Mouse (Mus musculus) MEL (cell line): ENCODE data around the gene Syn3. TPM values are rescaled to one million over a fixed set of nuclear protein-coding genes. Genes with fewer than 3 reads are reported as not detected.

ENCODE experiments used
- DNase-seq: peaks from one replicate; pipeline ENCODE4 v3.0.0; 2011; ENCODE audit warnings: low read depth, low spot score
- H3K27ac ChIP-seq: 2 replicates; pipeline ENCODE4 v1.5.1; 2012; ENCODE audit warnings: low read depth, mild to moderate bottlenecking, control low read depth, low read length, moderate library complexity; ENCODE audit not compliant: control insufficient read depth
- H3K27me3 ChIP-seq, 2 experiments: fragments of 150-350 bp in 1 of 2; sonication (generic) in 1 of 2; 2 replicates each; pipeline ENCODE4 v1.6.1; 2012; ENCODE audit warnings: low read length in 2 of 2, mild to moderate bottlenecking in 2 of 2, improper control_type of control experiment in 1 of 2, moderate library complexity in 1 of 2; ENCODE audit not compliant: insufficient read depth in 2 of 2, control insufficient read depth in 1 of 2
- H3K36me3 ChIP-seq, 2 experiments: 2 replicates each; pipeline ENCODE4 v1.6.1; 2012 to 2014; ENCODE audit warnings: low read length in 2 of 2, improper control_type of control experiment in 1 of 2, inconsistent platforms in 1 of 2, mild to moderate bottlenecking in 1 of 2; ENCODE audit not compliant: insufficient read depth in 2 of 2, control insufficient read depth in 1 of 2
- H3K4me1 ChIP-seq, 2 experiments: fragments of 150-350 bp in 1 of 2; sonication (generic) in 1 of 2; 2 replicates each; pipeline ENCODE4 v1.6.1; 2012; ENCODE audit warnings: low read length in 2 of 2, improper control_type of control experiment in 1 of 2, mild to moderate bottlenecking in 1 of 2; ENCODE audit not compliant: insufficient read depth in 2 of 2, control insufficient read depth in 1 of 2
- H3K4me3 ChIP-seq, 2 experiments: fragments of 150-350 bp in 1 of 2; sonication (generic) in 1 of 2; 2 replicates each; pipeline ENCODE4 v1.5.1; 2012; ENCODE audit warnings: low read depth in 2 of 2, low read length in 2 of 2, mild to moderate bottlenecking in 2 of 2, moderate library complexity in 2 of 2, control low read depth in 1 of 2, improper control_type of control experiment in 1 of 2; ENCODE audit not compliant: control insufficient read depth in 1 of 2, insufficient read depth in 1 of 2
- H3K79me2 ChIP-seq: 2 replicates; pipeline ENCODE4 v1.6.1; 2012; ENCODE audit warnings: mild to moderate bottlenecking, low read length, moderate library complexity; ENCODE audit not compliant: control insufficient read depth, poor library complexity, insufficient read depth
- H3K9ac ChIP-seq: 2 replicates; pipeline ENCODE4 v1.6.1; 2012; ENCODE audit warnings: low read depth, mild to moderate bottlenecking, control low read depth, low read length, moderate library complexity; ENCODE audit not compliant: control insufficient read depth, poor library complexity, severe bottlenecking
- H3K9me3 ChIP-seq: fragments of 150-350 bp; sonication (generic); replicated peaks from 2 replicates; pipeline ENCODE4 v1.6.1; 2012; ENCODE audit warnings: mild to moderate bottlenecking, low read length, improper control_type of control experiment, moderate library complexity; ENCODE audit not compliant: insufficient read depth
- BHLHE40 ChIP-seq: IDR thresholded peaks from 2 replicates; pipeline ENCODE4 v1.6.1; 2012; ENCODE audit warnings: low read depth, mild to moderate bottlenecking, inconsistent platforms, low read length, improper control_type of control experiment, borderline replicate concordance
- CHD1 ChIP-seq: IDR thresholded peaks from 2 replicates; pipeline ENCODE4 v1.6.1; 2012; ENCODE audit warnings: low read depth, mild to moderate bottlenecking, inconsistent platforms, low read length, improper control_type of control experiment
- CHD2 ChIP-seq: IDR thresholded peaks from 2 replicates; pipeline ENCODE4 v1.6.1; 2011; ENCODE audit warnings: low read length, improper control_type of control experiment
- E2F4 ChIP-seq: IDR thresholded peaks from 2 replicates; pipeline ENCODE4 v1.6.1; 2011; ENCODE audit warnings: low read depth, low read length, improper control_type of control experiment, borderline replicate concordance
- ELF1 ChIP-seq: IDR thresholded peaks from 2 replicates; pipeline ENCODE4 v1.6.1; 2014; ENCODE audit warnings: low read depth, mild to moderate bottlenecking, inconsistent platforms, low read length, improper control_type of control experiment, moderate library complexity
- ETS1 ChIP-seq: IDR thresholded peaks from 2 replicates; pipeline ENCODE4 v1.6.1; 2012; ENCODE audit warnings: low read depth, mild to moderate bottlenecking, inconsistent platforms, low read length, improper control_type of control experiment, moderate library complexity
- GABPA ChIP-seq: IDR thresholded peaks from 2 replicates; pipeline ENCODE4 v1.6.1; 2012; ENCODE audit warnings: low read depth, mild to moderate bottlenecking, inconsistent platforms, low read length, improper control_type of control experiment, moderate library complexity
- GATA1 ChIP-seq: IDR thresholded peaks from 2 replicates; pipeline ENCODE4 v1.6.1; 2011; ENCODE audit warnings: low read depth, low read length, improper control_type of control experiment
- JUND ChIP-seq: IDR thresholded peaks from 2 replicates; pipeline ENCODE4 v1.6.1; 2011; ENCODE audit warnings: low read depth, mild to moderate bottlenecking, improper control_type of control experiment, low read length
- KAT2A ChIP-seq: conservative IDR thresholded peaks from 2 replicates; pipeline ENCODE4 v1.6.1; 2012; ENCODE audit warnings: low read depth, low read length, improper control_type of control experiment, inconsistent platforms
- MAFK ChIP-seq: IDR thresholded peaks from 2 replicates; pipeline ENCODE4 v1.6.1; 2011; ENCODE audit warnings: low read depth, mild to moderate bottlenecking, low read length, improper control_type of control experiment, borderline replicate concordance
- MAZ ChIP-seq: IDR thresholded peaks from 2 replicates; pipeline ENCODE4 v1.6.1; 2012; ENCODE audit warnings: low read depth, mild to moderate bottlenecking, inconsistent platforms, low read length, improper control_type of control experiment
- MYC ChIP-seq: IDR thresholded peaks from 2 replicates; pipeline ENCODE4 v1.6.1; 2011; ENCODE audit warnings: low read depth, mild to moderate bottlenecking, low read length, improper control_type of control experiment, moderate library complexity
- NELFE ChIP-seq: IDR thresholded peaks from 2 replicates; pipeline ENCODE4 v1.6.1; 2011; ENCODE audit warnings: low read depth, low read length, improper control_type of control experiment
- NRF1 ChIP-seq: IDR thresholded peaks from 2 replicates; pipeline ENCODE4 v1.6.1; 2014; ENCODE audit warnings: low read depth, mild to moderate bottlenecking, inconsistent platforms, low read length, improper control_type of control experiment, moderate library complexity; ENCODE audit not compliant: poor library complexity, insufficient read depth, severe bottlenecking
- RAD21 ChIP-seq: IDR thresholded peaks from 2 replicates; pipeline ENCODE4 v1.6.1; 2011; ENCODE audit warnings: mild to moderate bottlenecking, low read depth, low read length, improper control_type of control experiment
- RCOR1 ChIP-seq: IDR thresholded peaks from 2 replicates; pipeline ENCODE4 v1.6.1; 2012; ENCODE audit warnings: low read depth, mild to moderate bottlenecking, inconsistent platforms, low read length, improper control_type of control experiment
- SIN3A ChIP-seq: IDR thresholded peaks from 2 replicates; pipeline ENCODE4 v1.6.1; 2012; ENCODE audit warnings: low read length, improper control_type of control experiment, inconsistent platforms
- TAL1 ChIP-seq: IDR thresholded peaks from 2 replicates; pipeline ENCODE4 v1.6.1; 2012; ENCODE audit warnings: mild to moderate bottlenecking, inconsistent platforms, low read length, moderate library complexity, mixed read lengths
- TBP ChIP-seq: IDR thresholded peaks from 2 replicates; pipeline ENCODE4 v1.8.0; 2011; ENCODE audit warnings: low read depth, low read length, improper control_type of control experiment
- TCF12 ChIP-seq: IDR thresholded peaks from 2 replicates; pipeline ENCODE4 v1.6.1; 2014; ENCODE audit warnings: low read depth, mild to moderate bottlenecking, inconsistent platforms, low read length, improper control_type of control experiment, moderate library complexity
- ZC3H11A ChIP-seq: IDR thresholded peaks from 2 replicates; pipeline ENCODE4 v1.6.1; 2012; ENCODE audit warnings: low read depth, mild to moderate bottlenecking, inconsistent platforms, low read length, improper control_type of control experiment
- ZKSCAN1 ChIP-seq: IDR thresholded peaks from 2 replicates; pipeline ENCODE4 v1.6.1; 2012; ENCODE audit warnings: low read depth, mild to moderate bottlenecking, inconsistent platforms, low read length, improper control_type of control experiment, moderate library complexity
- ZMIZ1 ChIP-seq: IDR thresholded peaks from 2 replicates; pipeline ENCODE4 v1.6.1; 2012; ENCODE audit warnings: low read depth, mild to moderate bottlenecking, inconsistent platforms, low read length, improper control_type of control experiment, moderate library complexity
- ZNF384 ChIP-seq: IDR thresholded peaks from 2 replicates; pipeline ENCODE4 v1.6.1; 2012; ENCODE audit warnings: low read depth, mild to moderate bottlenecking, inconsistent platforms, low read length, improper control_type of control experiment
- polyA plus RNA-seq, 2 experiments: library from polyadenylated mRNA; stranded (reverse) in 1 of 2; unstranded in 1 of 2; fragments of >175 nt in 1 of 2; fragments of >200 nt in 1 of 2; gene quantifications; 2 replicates each; pipeline versions ENCODE4 v1.2.1 to v1.2.4; 2012; ENCODE audit warnings: low replicate concordance in 2 of 2, low read depth in 1 of 2; ENCODE audit not compliant: insufficient read length in 2 of 2, insufficient read depth in 1 of 2, missing spikeins in 1 of 2
- total RNA-seq: library from RNA; depleted of rRNA; stranded (reverse); fragments of 300-350 nt; gene quantifications from 2 replicates; pipeline ENCODE4 v1.2.3, GENCODE M21; 2012

Syn3 gene
- total and polyA plus RNA-seq, 3 experiments: 0.06 TPM; not detected in 2

- H3K4me3 ChIP-seq: no peak overlapping the region
- no peaks in the 10 kb centered on the region for H3K27me3 ChIP-seq
- H3K27ac ChIP-seq: no peak overlapping the region
- DNase-seq: no peak
- TF ChIP-seq GATA1: no peak
- TF ChIP-seq TBP: no peak
- TF ChIP-seq MAZ: no peak
- TF ChIP-seq ELF1: no peak
- no peak for TF ChIP-seq E2F4
- TF ChIP-seq RCOR1: no peak
- no peak for TF ChIP-seq KAT2A
- no peak for TF ChIP-seq RAD21
- TF ChIP-seq BHLHE40: no peak
- no peak for TF ChIP-seq NRF1
- no peak for TF ChIP-seq MAFK
- TF ChIP-seq ZKSCAN1: no peak
- no peak for TF ChIP-seq JUND
- no peak for TF ChIP-seq ETS1
- TF ChIP-seq ZNF384: no peak
- TF ChIP-seq TAL1: no peak
- TF ChIP-seq, all 39 proteins: peak for 0
- Histone ChIP-seq H3K4me1 (no peaks in the 10 kb centered on the region), H3K9ac (no peak overlapping the region), H3K9me3 (no peaks in the 10 kb centered on the region), H3K79me2 (no peaks in the 10 kb centered on the region), H3K36me3 (no peaks in the 10 kb centered on the region)
Measured at GRCm38 (mm10) chr10:86513801-86514200, 15.1 kb upstream of the Syn3 start.

DNA sequence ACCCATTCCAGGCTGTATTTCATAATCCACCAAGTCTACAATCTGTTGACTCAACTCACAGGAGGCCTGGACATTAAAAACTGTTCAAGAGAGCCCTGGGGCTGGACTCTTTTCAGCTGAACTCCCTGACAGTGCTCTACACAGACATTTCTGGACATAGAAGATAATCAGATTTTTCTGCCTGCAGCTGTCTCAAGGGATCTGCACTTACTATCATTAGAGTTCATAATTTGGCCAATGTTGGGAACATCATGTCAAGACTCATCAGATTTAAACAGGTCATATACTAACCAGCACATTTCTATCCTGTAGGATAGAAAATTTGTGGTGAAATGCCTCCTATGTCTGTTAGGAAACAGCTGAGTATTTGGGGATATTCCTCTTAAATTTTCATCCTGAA, 12.2 kb upstream of the Syn3 start:
- DNase-seq: no peak
- H3K27ac ChIP-seq: no peak overlapping the region
- H3K79me2 ChIP-seq: no peaks in the 10 kb centered on the region
- no peaks in the 10 kb centered on the region for H3K36me3 ChIP-seq
- no peak overlapping the region for H3K9ac ChIP-seq
- no peaks in the 10 kb centered on the region for H3K27me3 ChIP-seq
- TF ChIP-seq MAZ: no peak
- TF ChIP-seq TCF12: no peak
- no peak for TF ChIP-seq RAD21
- no peak for TF ChIP-seq JUND
- no peak for TF ChIP-seq CHD2
- TF ChIP-seq ZNF384: no peak
- TF ChIP-seq TAL1: no peak
- TF ChIP-seq KAT2A: no peak
- no peak for TF ChIP-seq NELFE
- TF ChIP-seq ZKSCAN1: no peak
- TF ChIP-seq MYC: no peak
- no peak for TF ChIP-seq ZC3H11A
- TF ChIP-seq ETS1: no peak
- TF ChIP-seq ZMIZ1: no peak
- no peak for TF ChIP-seq GABPA
- no peak for TF ChIP-seq CHD1
- TF ChIP-seq RCOR1: no peak
- TF ChIP-seq SIN3A: no peak
- no peaks in the 10 kb centered on the region for H3K4me1 ChIP-seq
- no peak overlapping the region for H3K4me3 ChIP-seq
- H3K9me3 ChIP-seq: no peaks in the 10 kb centered on the region
